Mouse (Mus musculus): Measurements from ENCODE around the gene Pcbp2. TPM values are rescaled to one million over a fixed set of nuclear protein-coding genes. Genes with fewer than 3 reads are reported as not detected.

The Pcbp2 gene
- polyA plus RNA-seq, 1 experiment from 2014 or later = 68.4 TPM

- Histone ChIP-seq H3K9ac (replicated peaks) (peak overlapping the region; percentile 64), H3K4me1 (ENCODE audit: insufficient read depth) (peaks cover 34% of the 10 kb centered on the region)
Observed at GRCm38 (mm10) chr15:102460409-102460808, 9.9 kb upstream of the Pcbp2 start.

GRCm38 (mm10) chr15:102460971-102461370, 9.4 kb upstream of the Pcbp2 start:
- H3K27ac ChIP-seq (ENCODE audit: low read depth) = peak overlapping the region; percentile 80
- H3K4me2 ChIP-seq (ENCODE audit: low read depth, low read length) = peak overlapping the region; percentile 90
- WGBS (ENCODE audit: insufficient replicate concordance) = 21% methylated on average over 4 of the region's 4 CpGs
- peak; percentile 15 for DNase-seq
- TF ChIP-seq CTCF (IDR thresholded peaks at IDR 0.05; ENCODE audit: low read depth) = no peak
- TF ChIP-seq EP300 (IDR thresholded peaks at IDR 0.05; ENCODE audit: low read depth) = no peak
- peak; percentile 28; the same call in 1 of the 2 replicates for ATAC-seq
- peak overlapping the region; percentile 59 for H3K4me3 ChIP-seq (ENCODE audit: low read depth, low read length)
- peaks cover 27% of the 10 kb centered on the region for H3K36me3 ChIP-seq (replicated peaks; ENCODE audit: insufficient read depth, low read length)
- H3K9ac ChIP-seq (replicated peaks) = peak overlapping the region; percentile 64
- peaks cover 34% of the 10 kb centered on the region for H3K4me1 ChIP-seq (ENCODE audit: insufficient read depth)
- H3K27me3 ChIP-seq (ENCODE audit: insufficient read depth, low read length) = no peaks in the 10 kb centered on the region
- H3K9me3 ChIP-seq (ENCODE audit: low read length) = no peaks in the 10 kb centered on the region

More at GRCm38 (mm10) chr15:102460409-102460808, 9.9 kb upstream of the Pcbp2 start:
- H3K4me2 ChIP-seq (ENCODE audit: low read depth, low read length) = peak overlapping the region; percentile 90
- peak; percentile 18 for DNase-seq
- peak overlapping the region; percentile 59 for H3K4me3 ChIP-seq (ENCODE audit: low read depth, low read length)
- 62% methylated on average over 12 of the region's 12 CpGs for WGBS (ENCODE audit: insufficient replicate concordance)
- H3K36me3 ChIP-seq (replicated peaks; ENCODE audit: insufficient read depth, low read length) = peaks cover 27% of the 10 kb centered on the region
- H3K27me3 ChIP-seq (ENCODE audit: insufficient read depth, low read length) = no peaks in the 10 kb centered on the region
- no peak for ATAC-seq
- peak overlapping the region; percentile 80 for H3K27ac ChIP-seq (ENCODE audit: low read depth)
- no peak for TF ChIP-seq CTCF (IDR thresholded peaks at IDR 0.05; ENCODE audit: low read depth)
- TF ChIP-seq EP300 (IDR thresholded peaks at IDR 0.05; ENCODE audit: low read depth) = no peak
- no peaks in the 10 kb centered on the region for H3K9me3 ChIP-seq (ENCODE audit: low read length)

GRCm38 (mm10) chr15:102461430-102462075, 8.8 kb upstream of the Pcbp2 start:
- no peak for ATAC-seq
- Histone ChIP-seq H3K4me3 (ENCODE audit: low read depth, low read length) (peak overlapping the region; percentile 59), H3K4me1 (ENCODE audit: insufficient read depth) (peaks cover 34% of the 10 kb centered on the region), H3K4me2 (ENCODE audit: low read depth, low read length) (peak overlapping the region; percentile 90), H3K27me3 (ENCODE audit: insufficient read depth, low read length) (no peaks in the 10 kb centered on the region), H3K9me3 (ENCODE audit: low read length) (no peaks in the 10 kb centered on the region), H3K9ac (replicated peaks) (peak overlapping the region; percentile 64; the same call in 1 of the 2 replicates), H3K27ac (ENCODE audit: low read depth) (peak overlapping the region; percentile 80), H3K36me3 (replicated peaks; ENCODE audit: insufficient read depth, low read length) (peaks cover 27% of the 10 kb centered on the region)
- DNase-seq = no peak
- no peak for TF ChIP-seq EP300 (IDR thresholded peaks at IDR 0.05; ENCODE audit: low read depth)
- no peak for TF ChIP-seq CTCF (IDR thresholded peaks at IDR 0.05; ENCODE audit: low read depth)
- WGBS (ENCODE audit: insufficient replicate concordance) = 75% methylated on average over 9 of the region's 9 CpGs

- no peak overlapping the region for H3K4me2 ChIP-seq (ENCODE audit: low read depth, low read length)
- TF ChIP-seq CTCF (IDR thresholded peaks at IDR 0.05; ENCODE audit: low read depth) (peak; percentile 75), EP300 (IDR thresholded peaks at IDR 0.05; ENCODE audit: low read depth) (no peak)
- no peak for DNase-seq
- H3K9ac ChIP-seq (replicated peaks) = no peak overlapping the region
- no peaks in the 10 kb centered on the region for H3K27me3 ChIP-seq (ENCODE audit: insufficient read depth, low read length)
- peaks cover 26% of the 10 kb centered on the region for H3K4me1 ChIP-seq (ENCODE audit: insufficient read depth)
- no peak overlapping the region for H3K4me3 ChIP-seq (ENCODE audit: low read depth, low read length)
- no peak overlapping the region for H3K27ac ChIP-seq (ENCODE audit: low read depth)
- ATAC-seq = no peak
- H3K9me3 ChIP-seq (ENCODE audit: low read length) = no peaks in the 10 kb centered on the region
- H3K36me3 ChIP-seq (replicated peaks; ENCODE audit: insufficient read depth, low read length) = peaks cover 27% of the 10 kb centered on the region
Observed at GRCm38 (mm10) chr15:102463666-102464065, 6.7 kb upstream of the Pcbp2 start.

GRCm38 (mm10) chr15:102468675-102469370, 1.5 kb upstream of the Pcbp2 start:
- Histone ChIP-seq H3K9ac (replicated peaks) (no peak overlapping the region), H3K9me3 (ENCODE audit: low read length) (no peaks in the 10 kb centered on the region), H3K36me3 (replicated peaks; ENCODE audit: insufficient read depth, low read length) (peaks cover 18% of the 10 kb centered on the region), H3K4me1 (ENCODE audit: insufficient read depth) (peaks cover 10% of the 10 kb centered on the region; the same call in 1 of the 2 replicates), H3K27me3 (ENCODE audit: insufficient read depth, low read length) (no peaks in the 10 kb centered on the region), H3K4me3 (ENCODE audit: low read depth, low read length) (no peak overlapping the region), H3K4me2 (ENCODE audit: low read depth, low read length) (no peak overlapping the region), H3K27ac (ENCODE audit: low read depth) (no peak overlapping the region)
- ATAC-seq (no peak), DNase-seq (no peak)
- TF ChIP-seq EP300 (IDR thresholded peaks at IDR 0.05; ENCODE audit: low read depth) (no peak), CTCF (IDR thresholded peaks at IDR 0.05; ENCODE audit: low read depth) (no peak)
- 96% methylated on average over 9 of the region's 9 CpGs for whole genome bisulfite sequencing (ENCODE audit: insufficient replicate concordance)

GRCm38 (mm10) chr15:102470605-102471294, 411 bp downstream of the Pcbp2 start:
- peak; percentile 88 for DNase-seq
- TF ChIP-seq EP300 (IDR thresholded peaks at IDR 0.05; ENCODE audit: low read depth) = no peak
- peak; percentile 38; the same call in 1 of the 2 replicates for TF ChIP-seq CTCF (IDR thresholded peaks at IDR 0.05; ENCODE audit: low read depth)
- ATAC-seq = peak; percentile 76
- under 1% methylated on average over 43 of the region's 67 CpGs for WGBS (ENCODE audit: insufficient replicate concordance)
- no peaks in the 10 kb centered on the region for H3K27me3 ChIP-seq (ENCODE audit: insufficient read depth, low read length)
- H3K9me3 ChIP-seq (ENCODE audit: low read length) = no peaks in the 10 kb centered on the region
- peaks cover 10% of the 10 kb centered on the region; the same call in 1 of the 2 replicates for H3K4me1 ChIP-seq (ENCODE audit: insufficient read depth)
- peak overlapping the region; percentile 98 for H3K27ac ChIP-seq (ENCODE audit: low read depth)
- peak overlapping the region; percentile 97 for H3K9ac ChIP-seq (replicated peaks)
- peak overlapping the region; percentile 76 for H3K4me2 ChIP-seq (ENCODE audit: low read depth, low read length)
- peaks cover 27% of the 10 kb centered on the region for H3K36me3 ChIP-seq (replicated peaks; ENCODE audit: insufficient read depth, low read length)
- H3K4me3 ChIP-seq (ENCODE audit: low read depth, low read length) = peak overlapping the region; percentile 99

Measured in liver, postnatal 0 days (tissue).